Mouse (Mus musculus): ENCODE results near the gene Ggnbp2.
"Not testable (repeated sequence)": the region's sequence is repeated elsewhere in the genome, so short reads cannot be mapped to it uniquely, and the experiment has no call there.

Ggnbp2 gene

GRCm38 (mm10) chr11:84879772-84880464, 9.3 kb upstream of the Ggnbp2 start, which contains the start of the genes Myo19 and Pigw:
Myo19 (plus strand) TSS chr11:84880148.
Pigw (minus strand) TSS chr11:84880285.
- peak; percentile 81 for DNase-seq (ENCODE audit: low spot score)

- DNase-seq (ENCODE audit: low spot score), result no peak
Observed at GRCm38 (mm10) chr11:84879007-84879771, 8.6 kb upstream of the Ggnbp2 start.

- not testable (repeated sequence) for DNase-seq (ENCODE audit: low spot score)
Observed at GRCm38 (mm10) chr11:84876020-84876419, 5.4 kb upstream of the Ggnbp2 start.

GRCm38 (mm10) chr11:84873042-84873833, 2.6 kb upstream of the Ggnbp2 start:
- DNase-seq (ENCODE audit: low spot score), result no peak

GRCm38 (mm10) chr11:84871548-84872069, 992 bp upstream of the Ggnbp2 start:
- no peak for DNase-seq (ENCODE audit: low spot score)

- DNase-seq (ENCODE audit: low spot score), result no peak
Observed at GRCm38 (mm10) chr11:84871046-84871445, 429 bp upstream of the Ggnbp2 start.

GRCm38 (mm10) chr11:84869537-84870232, 932 bp downstream of the Ggnbp2 start:
- DNase-seq (ENCODE audit: low spot score), result peak; percentile 84

- no peak for DNase-seq (ENCODE audit: low spot score)
Observed at GRCm38 (mm10) chr11:84868786-84869259, 1.8 kb downstream of the Ggnbp2 start.

GRCm38 (mm10) chr11:84867586-84867985, 3.0 kb downstream of the Ggnbp2 start:
- DNase-seq (ENCODE audit: low spot score), result no peak

- no peak for DNase-seq (ENCODE audit: low spot score)
Observed at GRCm38 (mm10) chr11:84865268-84865667, 5.3 kb downstream of the Ggnbp2 start.

- DNase-seq (ENCODE audit: low spot score), result no peak
Observed at GRCm38 (mm10) chr11:84855285-84855684, 15.3 kb downstream of the Ggnbp2 start.

- DNase-seq (ENCODE audit: low spot score), result peak; percentile 38
Observed at GRCm38 (mm10) chr11:84847475-84848090, 23.0 kb downstream of the Ggnbp2 start.

- no peak for DNase-seq (ENCODE audit: low spot score)
Observed at GRCm38 (mm10) chr11:84846741-84847474, 23.7 kb downstream of the Ggnbp2 start.

- no peak for DNase-seq (ENCODE audit: low spot score)
Observed at GRCm38 (mm10) chr11:84839330-84839729, 31.3 kb downstream of the Ggnbp2 start.

- not testable (repeated sequence) for DNase-seq (ENCODE audit: low spot score)
Observed at GRCm38 (mm10) chr11:84829495-84829894, 41.1 kb downstream of the Ggnbp2 start.

- peak; percentile 90 for DNase-seq (ENCODE audit: low spot score)
Observed at GRCm38 (mm10) chr11:84828516-84829399, 41.9 kb downstream of the Ggnbp2 start, which contains the start of gene Dhrs11. Dhrs11 (minus strand) TSS chr11:84828994.

GRCm38 (mm10) chr11:84827901-84828503, 42.6 kb downstream of the Ggnbp2 start:
- no peak for DNase-seq (ENCODE audit: low spot score)

- no peak for DNase-seq (ENCODE audit: low spot score)
Observed at GRCm38 (mm10) chr11:84827492-84827891, 43.1 kb downstream of the Ggnbp2 start.

GRCm38 (mm10) chr11:84826185-84826584, 44.4 kb downstream of the Ggnbp2 start:
- no peak for DNase-seq (ENCODE audit: low spot score)
